Comparison of ENCODE assay signal across 24 mouse cellular contexts in the genomic region with DNA sequence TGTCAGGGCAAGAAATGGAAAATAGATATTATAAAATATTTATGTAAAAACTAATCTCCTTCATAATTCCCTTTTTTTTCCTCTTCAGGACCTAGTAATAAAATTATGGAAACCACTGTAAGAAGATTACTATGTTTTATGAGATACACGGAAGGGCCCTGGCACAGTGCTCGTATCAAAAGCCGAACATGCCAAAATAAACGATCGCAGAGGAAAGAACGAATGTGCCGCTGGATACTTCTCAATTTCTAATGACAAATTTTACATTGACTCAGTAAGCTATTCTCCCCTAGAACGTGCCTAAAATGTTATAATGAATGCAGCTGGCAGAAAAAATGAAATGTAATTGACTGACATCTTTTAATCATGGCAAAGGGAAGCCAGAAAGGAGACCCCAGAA.
A peak's percentile ranks its signal among the peaks of the same experiment; 100 is the strongest.
DNase-seq lines count a peak whose midpoint lies in the region; ATAC-seq and TF ChIP-seq lines count a peak whose summit lies in the region.
"Had no signal": no experiment of that assay in that cellular context is flagged by ENCODE, and none has a peak within 500 bp of the region (broad histone marks: within the 10 kb centered on the region; RNA-seq: fewer than 3 reads in every experiment).

No protein-coding gene starts in this region.

- no peaks in the 10 kb centered on the region for H3K9me3 ChIP-seq in forebrain, embryonic 14.5 days (replicated peaks; ENCODE audit: control insufficient read depth, low read length)
- no peaks in the 10 kb centered on the region for H3K9me3 ChIP-seq in forebrain, embryonic 11.5 days (ENCODE audit: control insufficient read depth, low read length)
- no peaks in the 10 kb centered on the region for H3K9me3 ChIP-seq in hindbrain, embryonic 14.5 days (ENCODE audit: control insufficient read depth, low read length)
- no peaks in the 10 kb centered on the region for H3K9me3 ChIP-seq in hindbrain, embryonic 12.5 days (replicated peaks)
- no peaks in the 10 kb centered on the region for H3K9me3 ChIP-seq in midbrain, embryonic 14.5 days (ENCODE audit: control insufficient read depth, low read length)
- H3K9me3 ChIP-seq in midbrain, postnatal 0 days (ENCODE audit: low read length), result no peaks in the 10 kb centered on the region
- no peaks in the 10 kb centered on the region for H3K9me3 ChIP-seq in neural tube, embryonic 14.5 days (ENCODE audit: control insufficient read depth, low read length)
- H3K9me3 ChIP-seq: kidney, embryonic 15.5 days; limb, embryonic 12.5 days had no signal

- no peak for ATAC-seq in forebrain, embryonic 14.5 days
- ATAC-seq in forebrain, embryonic 11.5 days (replicated peaks; ENCODE audit: low FRiP score), result no peak
- ATAC-seq in hindbrain, embryonic 14.5 days (ENCODE audit: low FRiP score), result no peak
- ATAC-seq in hindbrain, embryonic 12.5 days (ENCODE audit: low FRiP score), result no peak
- ATAC-seq in midbrain, embryonic 14.5 days (ENCODE audit: low FRiP score, low TSS enrichment), result no peak
- ATAC-seq in midbrain, postnatal 0 days (ENCODE audit: low FRiP score), result no peak
- no peak for ATAC-seq in neural tube, embryonic 14.5 days (ENCODE audit: low read depth)
- ATAC-seq: Patski had no signal

- peak; percentile 52 for DNase-seq in forebrain, embryonic 14.5 days (ENCODE audit: low spot score)
- DNase-seq in forebrain, embryonic 11.5 days (ENCODE audit: low spot score), result no peak
- no peak for DNase-seq in hindbrain, embryonic 14.5 days (ENCODE audit: low spot score)
- DNase-seq in midbrain, embryonic 14.5 days, result peak; percentile 60
- DNase-seq in midbrain, postnatal 0 days (ENCODE audit: low spot score), result no peak
- no peak for DNase-seq in lung, adult 18-20 months
- DNase-seq: adrenal gland, postnatal 14 days; cerebellum, adult 11-12 months; cerebellum, adult 9-11 months; gastrocnemius, postnatal 25 days; heart, adult 18-20 months; heart, postnatal 4 days; kidney, adult 18-20 months; kidney, postnatal 25 days; lung, postnatal 36 days; thymus, adult 2 months; thymus, postnatal 4 days had no signal

- H3K36me3 ChIP-seq in forebrain, embryonic 14.5 days (ENCODE audit: control insufficient read depth, insufficient read depth, low read length), result no peaks in the 10 kb centered on the region
- no peaks in the 10 kb centered on the region for H3K36me3 ChIP-seq in forebrain, embryonic 11.5 days (ENCODE audit: control insufficient read depth, insufficient read depth, low read length)
- no peaks in the 10 kb centered on the region for H3K36me3 ChIP-seq in hindbrain, embryonic 14.5 days (replicated peaks; ENCODE audit: control insufficient read depth, insufficient read depth)
- H3K36me3 ChIP-seq in hindbrain, embryonic 12.5 days, result no peaks in the 10 kb centered on the region
- no peaks in the 10 kb centered on the region for H3K36me3 ChIP-seq in midbrain, embryonic 14.5 days (ENCODE audit: control insufficient read depth, insufficient read depth, low read length)
- no peaks in the 10 kb centered on the region for H3K36me3 ChIP-seq in midbrain, postnatal 0 days (ENCODE audit: insufficient read depth, low read length)
- no peaks in the 10 kb centered on the region for H3K36me3 ChIP-seq in neural tube, embryonic 14.5 days (ENCODE audit: control insufficient read depth, insufficient read depth, low read length)
- H3K36me3 ChIP-seq: kidney, embryonic 15.5 days; limb, embryonic 12.5 days had no signal

- 64% methylated on average over 8 of the region's 8 CpGs for WGBS in forebrain, embryonic 14.5 days
- WGBS in forebrain, embryonic 11.5 days, result 84% methylated on average over 8 of the region's 8 CpGs
- 46% methylated on average over 8 of the region's 8 CpGs for WGBS in hindbrain, embryonic 14.5 days
- WGBS in hindbrain, embryonic 12.5 days, result 76% methylated on average over 8 of the region's 8 CpGs
- 40% methylated on average over 8 of the region's 8 CpGs for WGBS in midbrain, embryonic 14.5 days
- WGBS in midbrain, postnatal 0 days, result 44% methylated on average over 8 of the region's 8 CpGs
- WGBS in neural tube, embryonic 14.5 days, result 38% methylated on average over 8 of the region's 8 CpGs

- peaks cover 34% of the 10 kb centered on the region for H3K4me1 ChIP-seq in forebrain, embryonic 14.5 days (ENCODE audit: control insufficient read depth, insufficient read depth, low read length)
- H3K4me1 ChIP-seq in forebrain, embryonic 11.5 days (replicated peaks; ENCODE audit: control insufficient read depth, insufficient read depth, low read length), result peaks cover 6% of the 10 kb centered on the region; the same call in 1 of the 2 replicates
- H3K4me1 ChIP-seq in hindbrain, embryonic 14.5 days (replicated peaks; ENCODE audit: control insufficient read depth, insufficient read depth, low read length), result peaks cover 31% of the 10 kb centered on the region
- peaks cover 35% of the 10 kb centered on the region for H3K4me1 ChIP-seq in hindbrain, embryonic 12.5 days
- H3K4me1 ChIP-seq in midbrain, embryonic 14.5 days (ENCODE audit: control insufficient read depth, insufficient read depth, low read length), result peaks cover 36% of the 10 kb centered on the region
- H3K4me1 ChIP-seq in midbrain, postnatal 0 days (ENCODE audit: insufficient read depth, low read length), result 0 out of 2 replicates have a peak, but pooled peaks cover 4% of the 10 kb centered on the region
- peaks cover 24% of the 10 kb centered on the region for H3K4me1 ChIP-seq in neural tube, embryonic 14.5 days (ENCODE audit: control insufficient read depth, insufficient read depth, low read length)

- no peak overlapping the region for H3K4me3 ChIP-seq in forebrain, embryonic 14.5 days (ENCODE audit: low read depth, low read length)
- H3K4me3 ChIP-seq in forebrain, embryonic 11.5 days (ENCODE audit: low read depth, low read length), result no peak overlapping the region
- H3K4me3 ChIP-seq in hindbrain, embryonic 14.5 days (replicated peaks; ENCODE audit: low read length), result no peak overlapping the region
- no peak overlapping the region for H3K4me3 ChIP-seq in hindbrain, embryonic 12.5 days
- no peak overlapping the region for H3K4me3 ChIP-seq in midbrain, embryonic 14.5 days (replicated peaks; ENCODE audit: low read depth, low read length)
- H3K4me3 ChIP-seq in midbrain, postnatal 0 days (ENCODE audit: low read depth, low read length), result no peak overlapping the region
- no peak overlapping the region for H3K4me3 ChIP-seq in neural tube, embryonic 14.5 days (ENCODE audit: low read depth, low read length)
- H3K4me3 ChIP-seq: erythroblast, embryonic 14.5 days; kidney, embryonic 15.5 days; limb, embryonic 12.5 days had no signal

- H3K9ac ChIP-seq in forebrain, embryonic 14.5 days (ENCODE audit: low read length), result no peak overlapping the region
- H3K9ac ChIP-seq in forebrain, embryonic 11.5 days (ENCODE audit: low read length), result no peak overlapping the region
- no peak overlapping the region for H3K9ac ChIP-seq in hindbrain, embryonic 14.5 days
- no peak overlapping the region for H3K9ac ChIP-seq in hindbrain, embryonic 12.5 days
- no peak overlapping the region for H3K9ac ChIP-seq in midbrain, embryonic 14.5 days (replicated peaks; ENCODE audit: low read length)
- H3K9ac ChIP-seq in midbrain, postnatal 0 days (replicated peaks; ENCODE audit: low read length, poor library complexity, severe bottlenecking), result no peak overlapping the region
- no peak overlapping the region for H3K9ac ChIP-seq in neural tube, embryonic 14.5 days (replicated peaks; ENCODE audit: low read depth, low read length)
- H3K9ac ChIP-seq: kidney, embryonic 15.5 days; limb, embryonic 12.5 days had no signal

- no peak for TF ChIP-seq CTCF in midbrain, postnatal 0 days (IDR thresholded peaks at IDR 0.05)

- no peak overlapping the region for H3K4me2 ChIP-seq in forebrain, embryonic 14.5 days (ENCODE audit: low read length)
- no peak overlapping the region for H3K4me2 ChIP-seq in forebrain, embryonic 11.5 days (ENCODE audit: low read depth, low read length, severe bottlenecking)
- no peak overlapping the region for H3K4me2 ChIP-seq in hindbrain, embryonic 14.5 days (replicated peaks)
- H3K4me2 ChIP-seq in hindbrain, embryonic 12.5 days (replicated peaks), result no peak overlapping the region
- no peak overlapping the region for H3K4me2 ChIP-seq in midbrain, embryonic 14.5 days (ENCODE audit: low read length)
- no peak overlapping the region for H3K4me2 ChIP-seq in midbrain, postnatal 0 days (ENCODE audit: low read depth, low read length, poor library complexity, severe bottlenecking)
- no peak overlapping the region for H3K4me2 ChIP-seq in neural tube, embryonic 14.5 days (ENCODE audit: low read depth, low read length)
- H3K4me2 ChIP-seq: kidney, embryonic 15.5 days; limb, embryonic 12.5 days; liver, embryonic 11.5 days had no signal

- H3K27me3 ChIP-seq in forebrain, embryonic 14.5 days (replicated peaks; ENCODE audit: control insufficient read depth, insufficient read depth, low read length), result no peaks in the 10 kb centered on the region
- no peaks in the 10 kb centered on the region for H3K27me3 ChIP-seq in forebrain, embryonic 11.5 days (ENCODE audit: control insufficient read depth, insufficient read depth, low read length)
- H3K27me3 ChIP-seq in hindbrain, embryonic 14.5 days (ENCODE audit: control insufficient read depth, insufficient read depth, low read length), result no peaks in the 10 kb centered on the region
- no peaks in the 10 kb centered on the region for H3K27me3 ChIP-seq in hindbrain, embryonic 12.5 days
- H3K27me3 ChIP-seq in midbrain, embryonic 14.5 days (ENCODE audit: control insufficient read depth, insufficient read depth, low read length), result no peaks in the 10 kb centered on the region
- H3K27me3 ChIP-seq in midbrain, postnatal 0 days (ENCODE audit: insufficient read depth, low read length), result no peaks in the 10 kb centered on the region
- H3K27me3 ChIP-seq in neural tube, embryonic 14.5 days (ENCODE audit: control insufficient read depth, insufficient read depth, low read length), result no peaks in the 10 kb centered on the region
- H3K27me3 ChIP-seq: kidney, embryonic 15.5 days; limb, embryonic 12.5 days; Patski had no signal

- H3K27ac ChIP-seq in forebrain, embryonic 14.5 days (ENCODE audit: low read depth, low read length), result no peak overlapping the region; the same call in 1 of the 2 replicates
- H3K27ac ChIP-seq in forebrain, embryonic 11.5 days (ENCODE audit: low read depth, low read length), result no peak overlapping the region
- H3K27ac ChIP-seq in hindbrain, embryonic 14.5 days, result 0 out of 2 replicates have a peak overlapping the region, but pooled peaks have one; percentile 53
- no peak overlapping the region; the same call in 1 of the 2 replicates for H3K27ac ChIP-seq in hindbrain, embryonic 12.5 days
- peak overlapping the region; percentile 71 for H3K27ac ChIP-seq in midbrain, embryonic 14.5 days (replicated peaks; ENCODE audit: low read depth, low read length)
- H3K27ac ChIP-seq in midbrain, postnatal 0 days (ENCODE audit: low read depth, low read length), result no peak overlapping the region
- peak overlapping the region; percentile 22; the same call in 1 of the 2 replicates for H3K27ac ChIP-seq in neural tube, embryonic 14.5 days (ENCODE audit: low read depth, low read length)
- H3K27ac ChIP-seq: kidney, embryonic 15.5 days; limb, embryonic 12.5 days had no signal

Comparison
In these comparisons a context has a peak if more than half of its experiments do, and no peak if none do; other contexts are left out.
1. DNase-seq: peak in forebrain, embryonic 14.5 days (single experiment) and midbrain, embryonic 14.5 days (single experiment); none in forebrain, embryonic 11.5 days (single experiment), hindbrain, embryonic 14.5 days (single experiment), midbrain, postnatal 0 days (single experiment) and lung, adult 18-20 months (0 of 2).
2. H3K27ac ChIP-seq: peak in hindbrain, embryonic 14.5 days (single experiment), midbrain, embryonic 14.5 days (single experiment) and neural tube, embryonic 14.5 days (single experiment); none in forebrain, embryonic 14.5 days (single experiment), forebrain, embryonic 11.5 days (single experiment), hindbrain, embryonic 12.5 days (single experiment) and midbrain, postnatal 0 days (single experiment).